ENCODE assay signal across 28 mouse cellular contexts in the genomic region with DNA sequence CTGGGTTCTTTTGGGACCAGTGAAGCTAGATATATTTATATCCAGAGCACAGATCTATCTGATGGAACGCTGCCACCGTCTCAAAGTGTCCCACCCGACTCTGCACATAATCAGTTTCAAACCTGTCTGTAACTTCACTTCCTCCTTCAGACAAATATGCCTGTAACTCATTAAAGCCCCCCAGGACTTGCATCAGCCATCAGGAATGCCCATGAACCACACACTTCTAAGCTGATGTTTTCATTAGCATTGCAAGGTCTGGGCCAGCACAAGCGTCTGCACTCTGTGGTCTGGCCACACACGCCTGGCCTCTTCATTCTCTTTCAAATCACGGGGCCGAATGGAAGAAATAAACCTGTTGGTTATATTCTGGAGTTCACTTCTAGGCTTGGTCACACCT.
DNase-seq lines count a peak whose midpoint lies in the region; ATAC-seq and TF ChIP-seq lines count a peak whose summit lies in the region.
"Had no signal": no experiment of that assay in that cellular context is flagged by ENCODE, and none has a peak within 500 bp of the region (broad histone marks: within the 10 kb centered on the region; RNA-seq: fewer than 3 reads in every experiment).

No protein-coding gene starts in this region.

- no peaks in the 10 kb centered on the region for H3K9me3 ChIP-seq in embryonic facial prominence, embryonic 12.5 days
- H3K9me3 ChIP-seq in limb, embryonic 10.5 days (replicated peaks), result no peaks in the 10 kb centered on the region
- no peaks in the 10 kb centered on the region for H3K9me3 ChIP-seq in limb, embryonic 15.5 days
- H3K9me3 ChIP-seq in liver, postnatal 0 days (ENCODE audit: low read length), result no peaks in the 10 kb centered on the region
- H3K9me3 ChIP-seq: forebrain, embryonic 12.5 days; hindbrain, embryonic 12.5 days; liver, embryonic 15.5 days; lung, embryonic 15.5 days; midbrain, embryonic 10.5 days; midbrain, embryonic 15.5 days had no signal

- intact Hi-C loops in gastrocnemius, postnatal 36 days (cut with DNase I), result loop anchor here (10.0 kb wide), 2 partner anchors 431 to 911 kb away; no protein-coding TSS in a partner anchor

- H3K36me3 ChIP-seq in embryonic facial prominence, embryonic 12.5 days, result no peaks in the 10 kb centered on the region
- no peaks in the 10 kb centered on the region for H3K36me3 ChIP-seq in limb, embryonic 10.5 days
- no peaks in the 10 kb centered on the region for H3K36me3 ChIP-seq in limb, embryonic 15.5 days
- no peaks in the 10 kb centered on the region for H3K36me3 ChIP-seq in liver, postnatal 0 days (replicated peaks; ENCODE audit: insufficient read depth, low read length)
- H3K36me3 ChIP-seq: forebrain, embryonic 12.5 days; hindbrain, embryonic 12.5 days; liver, embryonic 15.5 days; lung, embryonic 15.5 days; midbrain, embryonic 10.5 days; midbrain, embryonic 15.5 days had no signal

- ATAC-seq in embryonic facial prominence, embryonic 12.5 days (ENCODE audit: insufficient number of reproducible peaks, insufficient read depth, low FRiP score, low TSS enrichment), result no peak
- ATAC-seq in limb, embryonic 15.5 days (ENCODE audit: insufficient number of reproducible peaks, low FRiP score, low TSS enrichment, low read depth), result no peak; the same call in 1 of the 2 replicates
- no peak for ATAC-seq in liver, postnatal 0 days
- ATAC-seq: hindbrain, postnatal 0 days; intestine, embryonic 16.5 days; midbrain, embryonic 15.5 days had no signal

- no peaks in the 10 kb centered on the region for H3K27me3 ChIP-seq in embryonic facial prominence, embryonic 12.5 days
- H3K27me3 ChIP-seq in limb, embryonic 10.5 days (ENCODE audit: low read depth, poor library complexity, severe bottlenecking), result no peaks in the 10 kb centered on the region
- no peaks in the 10 kb centered on the region for H3K27me3 ChIP-seq in limb, embryonic 15.5 days
- H3K27me3 ChIP-seq in liver, postnatal 0 days (ENCODE audit: insufficient read depth, low read length), result no peaks in the 10 kb centered on the region
- H3K27me3 ChIP-seq: forebrain, embryonic 12.5 days; hindbrain, embryonic 12.5 days; liver, embryonic 15.5 days; lung, embryonic 15.5 days; midbrain, embryonic 15.5 days had no signal

- DNase-seq in 3T3-L1 (ENCODE audit: low read depth, low spot score), result peak; percentile 70
- DNase-seq in limb, embryonic 10.5 days (ENCODE audit: low spot score), result no peak
- DNase-seq in liver, postnatal 0 days, result no peak
- DNase-seq in gastrocnemius, postnatal 36 days, result no peak
- no peak for DNase-seq in urinary bladder, postnatal 14 days (ENCODE audit: low spot score)
- DNase-seq: adrenal gland, postnatal 10 days; cerebellum, adult 11 months; cerebellum, adult 9-11 months; embryo, embryonic 11 days; gastrocnemius, postnatal 14 days; heart, adult 11 months; heart, postnatal 36 days; kidney, adult 9 months; kidney, postnatal 10 days; liver; spleen, adult 18-20 months; thymus, postnatal 14 days had no signal

- TF ChIP-seq CTCF in liver, postnatal 0 days (IDR thresholded peaks at IDR 0.05; ENCODE audit: low read depth), result no peak

- peak overlapping the region; percentile 32 for H3K27ac ChIP-seq in embryonic facial prominence, embryonic 12.5 days
- H3K27ac ChIP-seq in limb, embryonic 10.5 days, result peak overlapping the region; percentile 59
- peak overlapping the region; percentile 73 for H3K27ac ChIP-seq in limb, embryonic 15.5 days
- no peak overlapping the region for H3K27ac ChIP-seq in liver, postnatal 0 days (ENCODE audit: low read depth)
- H3K27ac ChIP-seq: forebrain, embryonic 12.5 days; hindbrain, embryonic 12.5 days; hindbrain, postnatal 0 days; liver, embryonic 15.5 days; lung, embryonic 15.5 days; midbrain, embryonic 10.5 days; midbrain, embryonic 15.5 days had no signal

- no peak for TF ChIP-seq EP300 in liver, postnatal 0 days (IDR thresholded peaks at IDR 0.05; ENCODE audit: low read depth)

- no peak overlapping the region for H3K9ac ChIP-seq in embryonic facial prominence, embryonic 12.5 days
- no peak overlapping the region for H3K9ac ChIP-seq in limb, embryonic 15.5 days
- H3K9ac ChIP-seq in liver, postnatal 0 days (replicated peaks), result no peak overlapping the region
- H3K9ac ChIP-seq: forebrain, embryonic 12.5 days; hindbrain, embryonic 12.5 days; liver, embryonic 15.5 days; lung, embryonic 15.5 days; midbrain, embryonic 15.5 days had no signal

- WGBS in embryonic facial prominence, embryonic 12.5 days, result 36% methylated on average over 7 of the region's 7 CpGs
- WGBS in limb, embryonic 10.5 days, result 61% methylated on average over 7 of the region's 7 CpGs
- 29% methylated on average over 7 of the region's 7 CpGs for WGBS in limb, embryonic 15.5 days
- WGBS in liver, postnatal 0 days (ENCODE audit: insufficient replicate concordance), result 67% methylated on average over 7 of the region's 7 CpGs

- peaks cover 30% of the 10 kb centered on the region for H3K4me1 ChIP-seq in embryonic facial prominence, embryonic 12.5 days
- peaks cover 43% of the 10 kb centered on the region for H3K4me1 ChIP-seq in limb, embryonic 10.5 days
- H3K4me1 ChIP-seq in limb, embryonic 15.5 days, result peaks cover 41% of the 10 kb centered on the region
- 0 out of 2 replicates have a peak, but pooled peaks cover 4% of the 10 kb centered on the region for H3K4me1 ChIP-seq in liver, postnatal 0 days (ENCODE audit: insufficient read depth)
- H3K4me1 ChIP-seq: forebrain, embryonic 12.5 days; midbrain, embryonic 15.5 days had no signal

- no peak overlapping the region for H3K4me2 ChIP-seq in embryonic facial prominence, embryonic 12.5 days (replicated peaks)
- no peak overlapping the region for H3K4me2 ChIP-seq in limb, embryonic 15.5 days
- no peak overlapping the region for H3K4me2 ChIP-seq in liver, postnatal 0 days (ENCODE audit: low read depth, low read length)
- H3K4me2 ChIP-seq: forebrain, embryonic 12.5 days; heart, embryonic 11.5 days; hindbrain, embryonic 12.5 days; liver, embryonic 15.5 days; lung, embryonic 15.5 days; midbrain, embryonic 15.5 days had no signal

- H3K4me3 ChIP-seq in embryonic facial prominence, embryonic 12.5 days, result no peak overlapping the region
- no peak overlapping the region for H3K4me3 ChIP-seq in limb, embryonic 10.5 days
- H3K4me3 ChIP-seq in limb, embryonic 15.5 days, result no peak overlapping the region
- no peak overlapping the region for H3K4me3 ChIP-seq in liver, postnatal 0 days (ENCODE audit: low read depth, low read length)
- H3K4me3 ChIP-seq: forebrain, embryonic 12.5 days; hindbrain, embryonic 12.5 days; liver, embryonic 15.5 days; lung, embryonic 15.5 days; midbrain, embryonic 10.5 days; midbrain, embryonic 15.5 days had no signal
